Mouse (Mus musculus): ENCODE measurements at regions not wholly inside any gene's neighbourhood (a gene's known extent, or its start where the extent isn't known, plus 50 kb on each side); places are given as distances from the start of the nearest gene placed in this dataset.

DNA sequence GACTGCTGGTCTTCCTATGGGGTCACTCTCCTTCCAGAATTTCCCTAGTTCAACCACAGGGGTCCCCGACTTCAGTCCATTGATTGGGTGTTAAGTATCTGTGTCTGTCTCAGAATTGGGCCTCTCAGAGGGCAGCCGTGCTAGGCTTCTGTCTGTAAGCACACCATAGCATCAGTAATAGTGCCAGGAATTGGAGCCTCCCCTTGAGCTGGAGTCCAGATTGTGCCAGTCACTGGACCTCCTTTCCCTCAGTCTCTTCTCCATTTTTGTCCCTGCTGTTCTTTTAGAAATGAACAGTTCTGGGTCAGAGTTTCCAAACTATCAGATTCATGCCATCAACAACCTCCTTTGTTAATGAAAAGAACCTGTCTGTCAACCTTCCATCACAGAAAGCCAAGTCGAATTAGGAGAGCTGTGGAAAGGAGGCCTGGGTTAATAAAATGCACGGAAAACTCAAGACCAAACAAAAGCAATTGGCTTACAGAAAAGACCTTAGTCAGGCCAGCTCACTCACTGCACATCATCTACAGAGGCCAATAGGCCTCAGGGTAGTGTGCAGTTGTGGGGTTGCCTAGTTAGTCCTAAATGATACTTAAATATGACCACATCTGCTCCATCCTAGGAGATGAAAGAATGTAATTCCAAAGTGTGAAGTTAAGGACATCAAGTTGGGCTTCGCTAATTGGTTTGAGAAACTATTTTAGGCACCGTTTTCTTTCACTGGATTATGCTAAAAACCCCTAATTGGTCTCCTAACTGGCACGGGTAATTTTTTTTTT is 156.5 kb upstream of the Krr1 start:
- Histone ChIP-seq H3K27me3 (ENCODE audit: control insufficient read depth in 1 of 2, insufficient read depth in 2 of 2, low read length in 2 of 2) (no peaks in the 10 kb centered on the region; a peak in 1 of 4 replicates), H3K9me3 (replicated peaks; ENCODE audit: insufficient read depth, low read length) (no peaks in the 10 kb centered on the region), H3K9ac (ENCODE audit: control insufficient read depth, low read depth, low read length, poor library complexity, severe bottlenecking) (no peak overlapping the region), H3K4me3 (ENCODE audit: control insufficient read depth in 1 of 2, insufficient read depth in 1 of 2, low read depth in 2 of 2, low read length in 2 of 2) (no peak overlapping the region), H3K79me2 (ENCODE audit: control insufficient read depth, insufficient read depth, low read length, poor library complexity) (no peaks in the 10 kb centered on the region), H3K4me1 (ENCODE audit: control insufficient read depth in 1 of 2, insufficient read depth in 2 of 2, low read length in 2 of 2) (no peaks in the 10 kb centered on the region), H3K27ac (ENCODE audit: control insufficient read depth, low read depth, low read length) (no peak overlapping the region), H3K36me3 (ENCODE audit: control insufficient read depth in 1 of 2, insufficient read depth in 2 of 2, low read length in 2 of 2) (no peaks in the 10 kb centered on the region)
- no peak for DNase-seq (ENCODE audit: low read depth, low spot score)
- no peak for TF ChIP-seq RAD21 (IDR thresholded peaks at IDR 0.05; ENCODE audit: low read depth, low read length)
- TF ChIP-seq MAX (IDR thresholded peaks at IDR 0.05; ENCODE audit: low read length): no peak
- TF ChIP-seq MYB (IDR thresholded peaks at IDR 0.05; ENCODE audit: low read depth, low read length): no peak
- TF ChIP-seq HCFC1 (IDR thresholded peaks at IDR 0.05; ENCODE audit: low read depth, low read length): no peak
- no peak for TF ChIP-seq NELFE (IDR thresholded peaks at IDR 0.05; ENCODE audit: low read depth, low read length)
- TF ChIP-seq RCOR1 (IDR thresholded peaks at IDR 0.05; ENCODE audit: low read depth, low read length): no peak
- no peak for TF ChIP-seq BHLHE40 (IDR thresholded peaks at IDR 0.05; ENCODE audit: borderline replicate concordance, low read depth, low read length)

DNA sequence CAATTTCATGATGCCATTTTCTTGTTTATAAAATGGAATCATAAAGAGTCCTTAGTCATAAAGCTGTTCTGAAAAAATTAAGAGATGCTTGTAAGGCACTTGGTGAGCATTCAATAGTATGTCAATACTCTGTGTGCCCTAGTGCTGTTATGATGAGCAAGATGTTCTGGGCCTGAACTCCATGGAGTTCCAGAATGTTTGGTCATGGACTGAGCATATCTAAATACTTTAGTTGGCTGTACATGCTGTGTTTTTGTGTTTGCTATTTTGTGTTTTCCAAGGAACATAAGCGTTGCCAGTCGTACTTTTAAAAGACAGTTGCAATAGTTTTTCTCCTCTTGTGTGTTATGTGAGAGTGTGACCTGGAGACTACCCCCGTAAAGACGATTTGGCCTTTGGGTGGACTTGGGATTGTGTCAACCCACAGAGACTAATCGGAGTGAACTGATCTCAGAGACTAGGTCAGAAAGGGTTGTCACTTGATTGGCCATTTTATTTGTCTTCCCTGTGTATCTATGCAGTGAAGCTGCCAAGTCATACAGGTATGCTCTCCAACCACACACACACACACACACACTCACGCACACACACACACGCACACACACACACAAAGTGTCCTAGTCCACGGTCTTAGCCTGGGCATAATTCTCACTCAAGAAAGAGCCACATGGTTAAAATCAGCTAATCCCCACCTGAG is 152.6 kb upstream of the Krr1 start:
- peaks cover 0 to 6% of the 10 kb centered on the region in 2 experiments; a peak in 2 of 4 replicates for H3K36me3 ChIP-seq (ENCODE audit: control insufficient read depth in 1 of 2, insufficient read depth in 2 of 2, low read length in 2 of 2)
- H3K9ac ChIP-seq (ENCODE audit: control insufficient read depth, low read depth, low read length, poor library complexity, severe bottlenecking): no peak overlapping the region
- no peak overlapping the region for H3K27ac ChIP-seq (ENCODE audit: control insufficient read depth, low read depth, low read length)
- H3K9me3 ChIP-seq (replicated peaks; ENCODE audit: insufficient read depth, low read length): no peaks in the 10 kb centered on the region
- peaks cover under 1 to 5% of the 10 kb centered on the region in 2 experiments; a peak in 3 of 4 replicates for H3K4me1 ChIP-seq (ENCODE audit: control insufficient read depth in 1 of 2, insufficient read depth in 2 of 2, low read length in 2 of 2)
- H3K27me3 ChIP-seq (ENCODE audit: control insufficient read depth in 1 of 2, insufficient read depth in 2 of 2, low read length in 2 of 2): no peaks in the 10 kb centered on the region; a peak in 1 of 4 replicates
- H3K4me3 ChIP-seq (ENCODE audit: control insufficient read depth in 1 of 2, insufficient read depth in 1 of 2, low read depth in 2 of 2, low read length in 2 of 2): no peak overlapping the region
- DNase-seq (ENCODE audit: low read depth, low spot score): no peak
- TF ChIP-seq MYB (IDR thresholded peaks at IDR 0.05; ENCODE audit: low read depth, low read length) (no peak), MYC (IDR thresholded peaks at IDR 0.05; ENCODE audit: low read depth, low read length) (no peak), E2F4 (IDR thresholded peaks at IDR 0.05; ENCODE audit: borderline replicate concordance, low read depth, low read length) (no peak), USF1 (IDR thresholded peaks at IDR 0.05; ENCODE audit: low read depth, low read length) (no peak), CHD2 (IDR thresholded peaks at IDR 0.05; ENCODE audit: low read length) (no peak), TAL1 (IDR thresholded peaks at IDR 0.05; ENCODE audit: low read length) (no peak), ETS1 (IDR thresholded peaks at IDR 0.05; ENCODE audit: low read depth, low read length) (no peak), MEF2A (IDR thresholded peaks at IDR 0.05; ENCODE audit: extremely low read depth, insufficient replicate concordance, low read depth, low read length, poor library complexity, severe bottlenecking) (no peak), RCOR1 (IDR thresholded peaks at IDR 0.05; ENCODE audit: low read depth, low read length) (no peak), MAZ (IDR thresholded peaks at IDR 0.05; ENCODE audit: low read depth, low read length) (no peak), UBTF (IDR thresholded peaks at IDR 0.05; ENCODE audit: borderline replicate concordance, insufficient read depth, low read depth, low read length) (no peak), ZKSCAN1 (IDR thresholded peaks at IDR 0.05; ENCODE audit: low read depth, low read length) (no peak), KAT2A (conservative IDR thresholded peaks at IDR 0.05; ENCODE audit: low read depth, low read length) (no peak), ZMIZ1 (IDR thresholded peaks at IDR 0.05; ENCODE audit: low read depth, low read length) (no peak), BHLHE40 (IDR thresholded peaks at IDR 0.05; ENCODE audit: borderline replicate concordance, low read depth, low read length) (no peak), CHD1 (IDR thresholded peaks at IDR 0.05; ENCODE audit: low read depth, low read length) (no peak)
- H3K79me2 ChIP-seq (ENCODE audit: control insufficient read depth, insufficient read depth, low read length, poor library complexity): no peaks in the 10 kb centered on the region

Measured in MEL (cell line).